Mouse (Mus musculus) testis, adult 2 months (tissue): ENCODE data around the gene Spock1.

Source experiments
- CTCF ChIP-seq: fragments of 200-500 bp; IDR thresholded peaks from 2 replicates; pipeline ENCODE4 v1.5.1; 2012; ENCODE audit warnings: low read depth, mild to moderate bottlenecking, inconsistent platforms, low read length, moderate library complexity; ENCODE audit not compliant: control insufficient read depth, insufficient read depth, insufficient replicate concordance
- POLR2A ChIP-seq: fragments of 200-500 bp; IDR thresholded peaks from 2 replicates; pipeline ENCODE4 v1.6.1; 2012; ENCODE audit warnings: low read depth, mild to moderate bottlenecking, inconsistent platforms, low read length, moderate library complexity; ENCODE audit not compliant: control insufficient read depth

DNA sequence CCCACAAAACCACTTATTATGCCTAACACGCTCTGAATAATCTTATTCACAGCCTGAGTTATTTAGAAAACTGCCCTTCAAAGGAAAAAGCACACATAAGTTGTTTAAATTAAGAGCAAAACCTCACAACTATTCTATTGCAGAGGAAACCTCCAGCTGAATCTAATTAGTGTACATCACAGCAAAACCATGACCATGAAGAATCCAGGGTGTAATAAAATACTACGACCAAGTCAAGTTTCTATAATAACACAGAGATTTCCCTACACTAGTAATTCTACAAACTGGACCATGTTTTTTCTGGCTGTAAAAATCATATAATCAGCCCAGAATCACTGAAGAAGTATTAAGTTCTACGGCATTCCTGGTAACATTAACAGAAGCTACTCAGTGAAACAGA lies 240.5 kb downstream of the Spock1 start:
- TF ChIP-seq CTCF (no peak), POLR2A (no peak)
